Mouse (Mus musculus): ENCODE measurements at regions not wholly inside any gene's neighbourhood (a gene's known extent, or its start where the extent isn't known, plus 50 kb on each side); places are given as distances from the start of the nearest gene placed in this dataset.
A peak's percentile ranks its signal among the peaks of the same experiment; 100 is the strongest.

DNA sequence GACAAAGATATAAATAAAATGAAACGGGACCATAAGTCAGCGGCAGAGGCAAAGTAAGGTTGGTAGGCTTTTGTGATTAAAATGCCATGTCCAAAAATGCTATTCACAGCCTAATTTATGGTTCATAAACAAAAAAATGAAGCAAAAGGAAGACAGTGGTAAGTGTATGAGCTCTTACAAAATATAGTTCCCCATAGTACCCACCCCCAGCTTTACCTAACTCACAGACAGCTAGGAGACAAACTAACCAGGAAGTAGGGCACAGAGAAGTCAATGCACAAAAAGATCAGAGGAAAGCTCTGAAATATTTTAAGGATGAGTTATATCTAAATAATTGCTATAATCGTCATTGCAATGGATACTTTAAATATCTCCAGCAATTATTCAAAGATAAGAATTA lies 249.9 kb downstream of the Mex3b start:
- Histone ChIP-seq H3K4me2 (ENCODE audit: low read depth, low read length) (no peak overlapping the region), H3K27me3 (replicated peaks; ENCODE audit: control insufficient read depth, insufficient read depth, low read length) (no peaks in the 10 kb centered on the region), H3K27ac (replicated peaks; ENCODE audit: low read depth, low read length) (no peak overlapping the region), H3K4me3 (ENCODE audit: low read depth, low read length) (no peak overlapping the region), H3K9ac (ENCODE audit: low read depth, low read length) (no peak overlapping the region), H3K36me3 (ENCODE audit: control insufficient read depth, insufficient read depth, low read length) (no peaks in the 10 kb centered on the region), H3K9me3 (ENCODE audit: control insufficient read depth, low read length) (no peaks in the 10 kb centered on the region), H3K4me1 (ENCODE audit: control insufficient read depth, insufficient read depth, low read length) (no peaks in the 10 kb centered on the region)
- WGBS: 84% methylated on average over 3 of the region's 3 CpGs
- no peak for DNase-seq (ENCODE audit: low spot score)
- ATAC-seq (ENCODE audit: low read depth): no peak

DNA sequence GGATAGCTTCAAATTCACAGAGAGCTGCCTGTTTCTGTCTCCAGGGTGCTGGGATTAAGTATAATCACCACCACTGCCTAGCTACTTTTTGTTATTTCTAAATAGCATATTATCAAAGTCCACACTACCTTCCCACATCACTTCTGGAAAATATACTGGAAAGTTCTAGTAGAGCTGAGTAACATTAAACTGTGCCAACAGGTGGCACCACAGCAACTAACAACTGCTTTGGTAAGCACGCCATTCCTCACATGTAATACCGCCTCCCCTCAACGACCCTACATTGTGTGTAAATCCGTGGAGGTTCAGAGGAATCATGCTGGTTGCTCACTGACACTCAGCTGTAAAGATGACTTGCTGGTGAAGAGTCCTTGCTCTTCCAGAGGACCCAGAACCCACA lies 259.1 kb downstream of the Mex3b start:
- H3K9ac ChIP-seq (ENCODE audit: low read depth, low read length): no peak overlapping the region
- H3K27ac ChIP-seq (replicated peaks; ENCODE audit: low read depth, low read length): no peak overlapping the region
- no peaks in the 10 kb centered on the region for H3K9me3 ChIP-seq (ENCODE audit: control insufficient read depth, low read length)
- H3K27me3 ChIP-seq (replicated peaks; ENCODE audit: control insufficient read depth, insufficient read depth, low read length): no peaks in the 10 kb centered on the region
- WGBS: 84% methylated on average over 4 of the region's 4 CpGs
- DNase-seq (ENCODE audit: low spot score): no peak
- no peak for ATAC-seq (ENCODE audit: low read depth)
- no peak overlapping the region for H3K4me2 ChIP-seq (ENCODE audit: low read depth, low read length)
- H3K4me1 ChIP-seq (ENCODE audit: control insufficient read depth, insufficient read depth, low read length): no peaks in the 10 kb centered on the region
- no peak overlapping the region for H3K4me3 ChIP-seq (ENCODE audit: low read depth, low read length)
- no peaks in the 10 kb centered on the region for H3K36me3 ChIP-seq (ENCODE audit: control insufficient read depth, insufficient read depth, low read length)

DNA sequence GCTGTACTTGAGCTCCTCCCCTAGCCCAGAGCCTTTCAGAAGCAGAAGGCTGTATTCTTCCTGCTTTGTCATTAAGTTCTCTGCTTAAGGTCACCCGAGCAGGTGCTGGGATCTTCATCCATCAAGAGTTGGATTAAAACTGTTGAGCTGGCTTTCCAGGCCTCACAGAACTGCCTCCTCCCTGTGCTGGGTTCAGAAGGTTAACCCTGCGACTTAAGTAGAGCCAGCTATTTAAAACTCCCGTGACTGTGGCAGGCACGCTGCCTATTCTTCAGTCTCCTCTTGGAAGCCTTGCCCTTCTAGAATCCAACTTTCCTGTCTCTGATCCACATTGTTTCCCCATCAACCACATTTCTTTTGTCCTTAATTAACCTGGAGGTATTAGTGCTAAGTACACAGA lies 273.1 kb downstream of the Mex3b start:
- ATAC-seq (ENCODE audit: low read depth): peak; percentile 50; the same call in 1 of the 2 replicates
- DNase-seq (ENCODE audit: low spot score): peak; percentile 74
- Histone ChIP-seq H3K4me2 (ENCODE audit: low read depth, low read length) (no peak overlapping the region), H3K27me3 (replicated peaks; ENCODE audit: control insufficient read depth, insufficient read depth, low read length) (no peaks in the 10 kb centered on the region), H3K4me1 (ENCODE audit: control insufficient read depth, insufficient read depth, low read length) (no peaks in the 10 kb centered on the region), H3K9me3 (ENCODE audit: control insufficient read depth, low read length) (no peaks in the 10 kb centered on the region), H3K9ac (ENCODE audit: low read depth, low read length) (no peak overlapping the region), H3K27ac (replicated peaks; ENCODE audit: low read depth, low read length) (no peak overlapping the region), H3K36me3 (ENCODE audit: control insufficient read depth, insufficient read depth, low read length) (no peaks in the 10 kb centered on the region), H3K4me3 (ENCODE audit: low read depth, low read length) (no peak overlapping the region)
- WGBS: 32% methylated on average over 4 of the region's 4 CpGs

DNA sequence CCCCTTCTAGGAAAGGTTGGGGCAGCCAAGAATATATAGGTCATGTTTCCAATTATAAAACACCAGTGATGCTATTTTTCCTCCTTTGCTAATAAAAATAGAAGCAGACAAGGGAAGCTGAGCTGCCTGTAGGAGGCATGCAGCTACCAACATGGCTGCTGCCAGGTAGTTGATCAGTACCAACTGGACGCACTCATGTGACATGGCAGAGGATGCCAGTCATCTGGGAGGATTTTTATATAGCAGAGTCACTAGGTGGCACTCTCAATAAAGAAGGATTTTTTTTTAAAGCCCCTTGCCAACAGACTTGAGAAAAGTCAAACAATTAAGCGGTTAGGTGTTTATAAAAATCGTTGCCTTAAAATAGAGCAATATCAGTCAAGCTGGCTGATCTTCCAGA lies 273.5 kb downstream of the Mex3b start:
- DNase-seq (ENCODE audit: low spot score) (peak; percentile 15), ATAC-seq (ENCODE audit: low read depth) (no peak; the same call in 1 of the 2 replicates)
- no peak overlapping the region for H3K4me3 ChIP-seq (ENCODE audit: low read depth, low read length)
- H3K4me1 ChIP-seq (ENCODE audit: control insufficient read depth, insufficient read depth, low read length): no peaks in the 10 kb centered on the region
- WGBS: 86% methylated on average over 3 of the region's 3 CpGs
- no peak overlapping the region for H3K27ac ChIP-seq (replicated peaks; ENCODE audit: low read depth, low read length)
- no peaks in the 10 kb centered on the region for H3K27me3 ChIP-seq (replicated peaks; ENCODE audit: control insufficient read depth, insufficient read depth, low read length)
- H3K4me2 ChIP-seq (ENCODE audit: low read depth, low read length): no peak overlapping the region
- no peaks in the 10 kb centered on the region for H3K9me3 ChIP-seq (ENCODE audit: control insufficient read depth, low read length)
- H3K36me3 ChIP-seq (ENCODE audit: control insufficient read depth, insufficient read depth, low read length): no peaks in the 10 kb centered on the region
- no peak overlapping the region for H3K9ac ChIP-seq (ENCODE audit: low read depth, low read length)

DNA sequence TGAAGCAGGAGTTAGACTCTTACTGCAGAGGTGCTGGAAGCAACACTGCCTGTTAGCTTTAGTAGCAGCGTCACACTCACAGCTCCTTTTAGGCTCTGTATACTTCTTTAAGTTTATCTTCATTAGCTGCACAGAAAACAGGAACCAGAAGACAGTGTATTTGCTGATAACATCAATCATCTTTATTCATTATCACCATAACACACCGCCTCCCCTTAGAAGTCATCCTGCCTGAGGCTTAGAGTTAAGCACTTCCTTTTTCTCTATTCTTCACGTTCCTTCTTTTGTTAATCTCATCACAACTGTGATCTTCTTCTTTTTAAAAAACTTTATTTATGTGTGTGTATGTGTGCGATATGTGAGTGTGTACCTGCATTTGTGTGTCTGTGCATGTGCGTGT lies 276.9 kb downstream of the Mex3b start:
- H3K4me1 ChIP-seq (ENCODE audit: control insufficient read depth, insufficient read depth, low read length): no peaks in the 10 kb centered on the region
- H3K27ac ChIP-seq (replicated peaks; ENCODE audit: low read depth, low read length): no peak overlapping the region
- H3K27me3 ChIP-seq (replicated peaks; ENCODE audit: control insufficient read depth, insufficient read depth, low read length): no peaks in the 10 kb centered on the region
- H3K4me3 ChIP-seq (ENCODE audit: low read depth, low read length): no peak overlapping the region
- no peak overlapping the region for H3K9ac ChIP-seq (ENCODE audit: low read depth, low read length)
- no peak overlapping the region for H3K4me2 ChIP-seq (ENCODE audit: low read depth, low read length)
- H3K36me3 ChIP-seq (ENCODE audit: control insufficient read depth, insufficient read depth, low read length): no peaks in the 10 kb centered on the region
- H3K9me3 ChIP-seq (ENCODE audit: control insufficient read depth, low read length): 0 out of 2 replicates have a peak, but pooled peaks cover 5% of the 10 kb centered on the region
- ATAC-seq (ENCODE audit: low read depth) (no peak), DNase-seq (ENCODE audit: low spot score) (no peak)
- 75% methylated on average over 5 of the region's 5 CpGs for WGBS

DNA sequence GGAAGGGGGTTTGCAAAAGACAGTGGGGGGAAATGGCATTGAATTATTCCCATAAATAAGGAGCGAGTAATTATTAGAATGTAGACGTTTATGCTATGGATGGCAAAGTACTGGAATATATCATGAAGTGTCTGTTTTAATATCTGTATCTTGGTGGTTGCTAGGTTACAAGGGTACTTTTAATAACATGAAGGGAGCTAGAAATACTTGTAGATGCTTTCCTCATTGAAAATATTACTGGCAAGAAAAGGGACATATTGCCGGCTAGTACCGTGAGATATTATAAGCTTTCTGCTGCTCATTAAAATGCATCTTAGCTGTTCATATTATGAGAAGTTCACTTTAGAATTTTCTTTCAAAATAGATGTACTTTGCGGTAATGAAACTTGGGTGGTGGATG lies 278.4 kb downstream of the Mex3b start:
- H3K4me1 ChIP-seq (ENCODE audit: control insufficient read depth, insufficient read depth, low read length): no peaks in the 10 kb centered on the region
- H3K27ac ChIP-seq (replicated peaks; ENCODE audit: low read depth, low read length): no peak overlapping the region
- no peak for DNase-seq (ENCODE audit: low spot score)
- no peaks in the 10 kb centered on the region for H3K27me3 ChIP-seq (replicated peaks; ENCODE audit: control insufficient read depth, insufficient read depth, low read length)
- H3K4me2 ChIP-seq (ENCODE audit: low read depth, low read length): no peak overlapping the region
- ATAC-seq (ENCODE audit: low read depth): no peak
- no peak overlapping the region for H3K9ac ChIP-seq (ENCODE audit: low read depth, low read length)
- no peak overlapping the region for H3K4me3 ChIP-seq (ENCODE audit: low read depth, low read length)
- 94% methylated on average over 5 of the region's 5 CpGs for WGBS
- no peaks in the 10 kb centered on the region for H3K36me3 ChIP-seq (ENCODE audit: control insufficient read depth, insufficient read depth, low read length)
- H3K9me3 ChIP-seq (ENCODE audit: control insufficient read depth, low read length): 0 out of 2 replicates have a peak, but pooled peaks cover 5% of the 10 kb centered on the region

DNA sequence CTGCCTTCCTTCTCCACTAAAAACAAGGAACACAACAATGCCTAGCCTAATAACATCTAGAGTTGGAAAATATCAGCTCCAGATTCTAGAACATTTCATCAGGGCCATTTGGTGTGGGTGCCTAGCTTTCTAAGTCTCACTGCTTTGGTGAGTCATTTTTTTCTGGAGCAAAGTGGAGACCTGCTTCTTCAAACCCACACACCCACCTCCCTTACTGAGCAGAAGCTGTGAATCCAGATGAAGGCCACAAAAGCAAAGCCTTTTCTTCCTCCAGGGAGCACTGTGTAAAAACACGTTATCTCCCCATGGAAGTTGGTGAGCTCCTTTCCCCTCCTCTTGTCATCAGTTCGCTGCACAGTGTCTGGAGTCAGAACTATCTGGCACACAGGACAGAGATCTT lies 294.1 kb downstream of the Mex3b start:
- Histone ChIP-seq H3K4me1 (ENCODE audit: control insufficient read depth, insufficient read depth, low read length) (no peaks in the 10 kb centered on the region), H3K27me3 (replicated peaks; ENCODE audit: control insufficient read depth, insufficient read depth, low read length) (no peaks in the 10 kb centered on the region), H3K9ac (ENCODE audit: low read depth, low read length) (no peak overlapping the region), H3K4me2 (ENCODE audit: low read depth, low read length) (no peak overlapping the region), H3K9me3 (ENCODE audit: control insufficient read depth, low read length) (no peaks in the 10 kb centered on the region), H3K36me3 (ENCODE audit: control insufficient read depth, insufficient read depth, low read length) (no peaks in the 10 kb centered on the region), H3K27ac (replicated peaks; ENCODE audit: low read depth, low read length) (no peak overlapping the region), H3K4me3 (ENCODE audit: low read depth, low read length) (no peak overlapping the region)
- DNase-seq (ENCODE audit: low spot score) (no peak), ATAC-seq (ENCODE audit: low read depth) (no peak)
- 78% methylated on average over 2 of the region's 2 CpGs for WGBS

DNA sequence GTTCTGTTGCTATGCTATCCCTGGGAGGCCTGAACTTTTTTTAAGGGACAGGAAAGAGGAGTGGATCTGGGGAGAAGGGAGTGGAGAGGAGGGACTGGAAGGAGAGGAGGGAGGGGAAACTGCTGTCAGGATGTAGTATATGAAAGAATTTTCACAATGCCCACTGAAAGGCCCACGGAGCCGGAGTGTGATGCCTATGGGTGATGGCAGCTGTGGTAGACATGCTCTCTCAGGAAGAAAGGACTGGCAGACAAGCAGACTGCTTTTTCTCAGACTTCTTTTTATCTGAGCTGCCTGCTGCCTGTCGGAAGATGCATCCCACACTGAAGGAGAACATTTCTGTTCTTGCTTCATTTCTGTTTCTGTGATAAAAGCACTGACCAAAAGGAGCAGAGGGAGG lies 295.7 kb downstream of the Mex3b start:
- no peak overlapping the region for H3K27ac ChIP-seq (replicated peaks; ENCODE audit: low read depth, low read length)
- WGBS: 80% methylated on average over 3 of the region's 3 CpGs
- H3K36me3 ChIP-seq (ENCODE audit: control insufficient read depth, insufficient read depth, low read length): no peaks in the 10 kb centered on the region
- H3K4me2 ChIP-seq (ENCODE audit: low read depth, low read length): no peak overlapping the region
- DNase-seq (ENCODE audit: low spot score) (no peak), ATAC-seq (ENCODE audit: low read depth) (no peak)
- no peaks in the 10 kb centered on the region for H3K4me1 ChIP-seq (ENCODE audit: control insufficient read depth, insufficient read depth, low read length)
- H3K9ac ChIP-seq (ENCODE audit: low read depth, low read length): no peak overlapping the region
- H3K4me3 ChIP-seq (ENCODE audit: low read depth, low read length): no peak overlapping the region
- H3K9me3 ChIP-seq (ENCODE audit: control insufficient read depth, low read length): no peaks in the 10 kb centered on the region
- no peaks in the 10 kb centered on the region for H3K27me3 ChIP-seq (replicated peaks; ENCODE audit: control insufficient read depth, insufficient read depth, low read length)

DNA sequence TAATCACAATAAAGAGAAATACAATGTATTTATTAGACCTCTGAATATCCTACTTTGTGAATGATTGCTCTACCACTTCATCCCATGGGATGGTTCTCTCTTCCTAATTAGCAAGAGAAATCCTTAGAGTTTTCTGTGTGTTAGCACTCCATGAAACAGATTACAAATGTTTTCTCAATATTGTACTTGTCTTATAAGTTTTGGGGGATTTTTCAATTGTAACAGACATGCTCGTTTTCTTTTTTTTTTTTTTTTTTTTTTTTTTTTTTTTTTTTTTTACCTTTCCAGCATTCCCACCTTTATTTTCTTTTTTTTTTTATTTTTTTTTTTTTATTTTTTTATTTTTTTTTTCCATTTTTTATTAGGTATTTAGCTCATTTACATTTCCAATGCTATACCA lies 312.3 kb downstream of the Mex3b start:
- DNase-seq (ENCODE audit: low spot score) (no peak), ATAC-seq (ENCODE audit: low read depth) (no peak)
- H3K4me2 ChIP-seq (ENCODE audit: low read depth, low read length): no peak overlapping the region
- WGBS: 93% methylated on average over 1 of the region's 1 CpGs
- no peaks in the 10 kb centered on the region for H3K9me3 ChIP-seq (ENCODE audit: control insufficient read depth, low read length)
- H3K9ac ChIP-seq (ENCODE audit: low read depth, low read length): no peak overlapping the region
- H3K4me3 ChIP-seq (ENCODE audit: low read depth, low read length): no peak overlapping the region
- H3K27ac ChIP-seq (replicated peaks; ENCODE audit: low read depth, low read length): no peak overlapping the region
- H3K27me3 ChIP-seq (replicated peaks; ENCODE audit: control insufficient read depth, insufficient read depth, low read length): no peaks in the 10 kb centered on the region
- H3K4me1 ChIP-seq (ENCODE audit: control insufficient read depth, insufficient read depth, low read length): no peaks in the 10 kb centered on the region
- no peaks in the 10 kb centered on the region for H3K36me3 ChIP-seq (ENCODE audit: control insufficient read depth, insufficient read depth, low read length)
